Mouse (Mus musculus): Measurements from ENCODE around the gene Lamb3. TPM values are rescaled to one million over a fixed set of nuclear protein-coding genes. Genes with fewer than 3 reads are reported as not detected.
"Not testable (repeated sequence)": the region's sequence is repeated elsewhere in the genome, so short reads cannot be mapped to it uniquely, and the experiment has no call there.

Lamb3 gene
- total RNA-seq, 2 experiments from 2014 or later: 7.9 to 12.6 TPM

DNA sequence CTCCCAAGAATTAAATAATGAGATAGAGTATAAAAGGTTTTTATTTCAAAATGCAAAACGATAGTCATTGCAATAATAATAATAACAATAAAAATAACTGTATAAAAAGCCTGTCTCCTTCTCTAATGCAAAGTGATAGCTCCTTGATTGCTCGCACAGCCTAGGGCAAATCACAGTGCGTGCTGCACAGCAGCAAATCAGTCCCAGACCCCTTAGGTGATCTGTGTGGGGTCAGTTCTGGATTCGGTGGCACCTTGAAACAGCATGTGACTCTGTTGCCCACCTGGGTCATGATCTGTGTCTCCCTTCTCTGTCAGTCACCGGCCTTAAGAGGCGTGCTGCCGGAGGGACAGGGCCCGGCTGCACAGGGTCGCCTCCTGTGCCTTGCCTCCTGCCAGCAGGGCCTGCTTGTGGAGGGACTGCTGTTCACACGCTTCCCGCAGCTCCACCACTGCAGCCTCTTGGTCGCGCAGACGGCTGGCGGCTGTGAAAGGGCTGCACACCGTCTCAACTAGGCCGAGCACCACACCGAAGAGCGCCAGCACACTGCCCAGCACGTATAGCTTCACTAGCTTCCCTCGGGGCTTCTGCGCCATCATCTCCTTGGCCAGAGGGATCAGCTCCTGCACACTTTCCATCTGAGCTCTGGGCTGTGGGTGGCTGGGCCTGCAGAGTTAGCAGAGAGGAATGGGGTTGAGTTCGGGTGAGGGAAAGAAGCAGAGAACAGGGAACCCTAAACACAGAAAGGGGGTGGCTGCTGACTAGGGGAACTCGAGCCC, 64.8 kb downstream of the Lamb3 start:
- peak; percentile 49 for DNase-seq
- intact Hi-C loops (cut with DNase I): loop anchor here (2.0 kb wide), 1 partner anchor 44 kb away; no protein-coding TSS in a partner anchor

DNA sequence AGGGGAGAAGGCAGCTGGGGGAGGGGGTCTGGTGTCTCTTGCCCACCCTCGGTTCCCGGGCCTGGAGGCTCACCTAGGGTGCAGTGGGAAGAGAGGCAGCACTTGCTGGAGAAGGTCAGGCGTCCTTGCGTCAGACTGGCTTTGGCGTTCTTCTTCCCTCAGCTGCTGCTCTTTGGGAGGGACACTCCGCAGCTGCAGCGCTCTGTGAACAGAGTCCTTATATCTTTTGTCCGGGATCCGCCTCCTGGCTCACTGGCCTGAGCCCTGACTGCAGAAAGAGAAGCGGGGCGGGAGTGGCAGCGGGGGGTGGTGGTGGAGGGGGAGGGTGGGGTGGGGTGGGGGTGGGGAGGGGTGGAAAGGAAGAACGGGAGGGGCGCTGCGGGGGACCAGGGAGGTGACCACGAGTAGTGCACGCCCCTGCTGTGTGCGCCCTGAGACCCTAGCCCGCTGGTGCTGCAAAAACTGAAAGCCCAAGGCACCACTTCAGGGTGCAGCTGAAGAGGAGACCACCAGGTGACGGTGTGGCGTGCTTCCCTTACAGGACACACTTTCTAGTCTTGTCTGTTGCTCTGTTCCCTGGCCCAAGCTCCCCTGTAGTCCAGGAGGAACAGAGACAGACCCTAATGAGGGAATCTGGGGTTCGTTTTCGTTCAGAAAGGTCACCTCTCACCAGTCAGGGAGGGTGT, 65.6 kb downstream of the Lamb3 start, which contains the start of gene G0s2:
TSS of gene G0s2 (minus strand) at position 302 of the 686 bp plus-strand sequence.
- intact Hi-C loops (cut with DNase I): loop anchor here (2.0 kb wide), 1 partner anchor 44 kb away; no protein-coding TSS in a partner anchor
- peak; percentile 84 to 88 for DNase-seq

DNA sequence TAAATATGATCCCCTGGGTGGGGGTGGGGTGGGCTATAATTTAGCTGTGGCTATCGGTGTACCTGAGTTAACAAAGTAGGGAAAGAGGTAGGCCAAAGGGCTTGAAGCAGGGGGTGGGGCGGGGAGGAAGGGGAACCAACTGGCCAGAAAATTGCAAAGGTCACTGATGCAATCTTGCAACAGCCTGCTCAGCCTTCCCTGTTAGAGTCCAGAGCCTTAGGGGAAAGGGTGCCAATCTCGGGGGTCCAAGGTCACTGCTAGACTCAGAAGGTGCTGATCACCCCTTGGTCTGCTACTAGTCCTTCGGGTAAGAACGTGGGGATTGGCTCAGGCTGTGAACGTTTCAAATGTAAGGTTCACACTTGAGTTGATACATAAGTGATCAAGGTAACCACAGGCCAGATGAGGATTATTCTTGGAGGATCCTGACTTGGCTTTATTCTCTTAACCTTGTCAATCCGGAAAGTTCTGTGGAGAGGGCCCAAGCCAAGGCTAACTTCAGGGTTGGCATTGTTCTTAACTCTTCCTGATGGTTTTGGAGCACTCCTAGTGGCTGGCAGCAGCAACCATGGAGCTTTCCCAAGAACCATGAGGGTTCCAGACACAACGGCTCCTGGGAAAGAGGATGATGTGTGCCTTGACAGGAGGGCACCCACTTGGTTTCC, 67.0 kb downstream of the Lamb3 start:
- DNase-seq: no peak
- intact Hi-C loops (cut with DNase I): no loop called here

DNA sequence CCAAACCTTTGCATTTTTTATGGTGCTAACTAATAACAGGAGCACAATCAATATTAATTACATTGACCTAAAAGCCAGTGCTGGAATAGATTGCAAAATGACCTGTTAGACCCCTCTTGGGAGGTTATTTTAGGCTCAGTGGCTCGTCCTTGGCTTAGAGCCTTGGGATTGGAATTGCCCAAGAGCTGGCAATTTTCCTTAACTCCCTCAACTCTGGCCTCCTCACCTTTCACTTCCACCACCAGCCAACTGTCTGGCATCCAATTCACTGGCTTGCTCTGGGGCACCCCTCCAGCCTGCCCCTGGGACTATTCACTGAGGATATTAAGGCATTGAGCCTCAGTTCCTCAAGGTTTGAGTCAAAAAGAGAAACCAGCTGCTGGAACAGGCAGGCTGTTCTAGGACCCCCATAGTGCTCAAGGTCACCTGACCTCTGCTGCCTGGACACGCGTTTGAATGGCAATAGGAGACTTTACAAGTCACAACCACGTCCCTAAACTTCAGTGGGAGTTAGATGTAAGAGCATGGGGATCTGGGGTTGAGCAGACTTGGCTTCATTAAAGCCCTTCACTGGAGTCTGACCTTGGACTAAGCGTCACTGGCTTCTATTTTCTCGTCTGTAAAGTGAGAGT, 71.0 kb downstream of the Lamb3 start:
- intact Hi-C loops (cut with DNase I): no loop called here
- DNase-seq: peak in 1 of 2 experiments; percentile 23

DNA sequence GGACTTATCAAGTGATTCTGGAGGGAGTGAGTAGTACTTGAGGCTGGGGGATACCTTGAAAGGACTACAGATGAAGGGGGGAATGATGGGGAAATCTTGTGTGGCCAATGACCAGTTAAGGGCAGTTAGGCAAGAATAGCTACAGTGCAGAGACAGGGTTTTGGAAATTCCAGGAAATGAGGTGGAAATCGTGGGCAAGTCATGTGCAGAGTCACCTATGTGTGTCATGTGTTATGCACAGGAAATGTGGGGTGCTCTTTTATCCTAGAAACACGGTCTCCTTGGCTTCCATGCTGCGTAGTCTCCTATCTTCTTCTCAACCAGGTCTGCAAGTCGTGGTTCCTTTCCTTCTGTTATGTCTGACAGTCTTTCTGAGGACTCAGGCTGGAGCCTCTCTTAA, 72.0 kb downstream of the Lamb3 start:
- no peak for DNase-seq
- intact Hi-C loops (cut with DNase I): no loop called here

DNA sequence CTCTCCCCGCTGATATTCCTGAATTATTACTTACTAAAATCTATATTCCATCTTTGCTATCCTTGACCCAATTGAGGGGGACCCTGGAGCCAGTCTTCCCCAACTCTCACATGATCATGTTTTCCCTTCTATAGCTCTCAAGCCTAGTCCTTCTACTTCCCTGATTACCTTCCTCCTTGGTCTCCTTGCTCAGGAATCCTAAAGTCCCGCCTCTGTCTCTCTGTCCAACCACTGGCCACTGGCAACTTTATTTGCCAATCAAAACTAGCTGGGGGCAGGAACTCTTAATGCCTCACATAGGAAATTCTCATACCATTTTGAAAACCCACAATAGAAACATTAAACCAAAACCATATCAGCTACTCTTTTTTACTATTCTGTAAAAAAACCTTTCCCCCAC, 73.8 kb downstream of the Lamb3 start:
- intact Hi-C loops (cut with DNase I): no loop called here

DNA sequence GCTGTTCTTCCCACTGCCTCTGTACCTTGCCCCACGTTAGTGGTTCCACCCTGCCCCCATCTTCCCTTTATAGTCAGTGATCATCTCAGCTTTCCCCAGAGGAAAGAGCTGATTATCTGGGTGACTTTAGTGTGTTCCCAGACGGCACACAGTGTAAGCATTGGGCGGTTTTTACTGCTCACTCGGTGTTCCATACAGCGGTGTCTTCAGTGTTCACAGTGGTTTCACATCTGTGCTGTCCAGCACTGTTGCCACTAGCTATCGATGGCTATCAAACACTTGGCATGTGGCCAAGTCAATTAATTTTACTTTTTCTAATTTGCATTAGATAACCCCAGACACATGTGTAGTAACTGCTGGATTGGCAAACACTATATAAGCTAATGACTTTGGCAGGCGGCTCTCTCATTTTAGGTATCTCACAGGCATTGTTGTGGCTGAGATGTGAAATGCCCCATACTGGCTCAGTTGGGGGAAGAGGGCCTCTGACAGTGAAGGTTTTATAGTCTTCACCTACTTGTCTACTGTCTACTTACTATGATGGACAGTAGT, 76.8 kb downstream of the Lamb3 start:
- no peak for DNase-seq
- intact Hi-C loops (cut with DNase I): no loop called here

More for the DNA sequence above, 73.8 kb downstream of the Lamb3 start:
- no peak for DNase-seq

DNA sequence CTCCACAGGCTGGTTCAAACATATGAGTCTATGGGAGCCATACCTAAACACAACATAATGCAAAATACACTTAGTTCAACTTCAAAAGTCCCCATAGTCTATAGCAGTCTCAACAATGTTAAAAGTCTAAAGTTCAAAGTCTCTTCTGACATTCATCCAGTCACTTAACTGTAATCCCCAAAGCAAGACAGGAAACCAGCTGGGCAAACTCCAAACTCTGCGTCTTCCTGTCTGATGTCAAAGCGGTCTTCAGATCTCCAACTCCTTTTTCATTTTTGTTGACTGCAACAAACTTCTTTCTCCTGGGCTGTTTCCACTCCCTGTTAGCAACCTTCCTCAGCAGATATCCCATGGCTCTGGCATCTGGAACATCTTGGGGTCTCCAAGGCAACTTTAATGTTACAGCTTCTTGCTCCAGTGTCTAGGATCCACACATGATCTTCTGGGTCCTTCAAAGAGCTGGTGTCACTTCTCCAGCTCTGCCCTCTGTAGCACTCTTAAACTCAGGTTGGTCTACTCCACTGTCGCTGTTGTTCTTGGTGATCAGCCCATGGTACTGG, 78.3 kb downstream of the Lamb3 start:
- DNase-seq; intact Hi-C loops (cut with DNase I): not testable (repeated sequence)

DNA sequence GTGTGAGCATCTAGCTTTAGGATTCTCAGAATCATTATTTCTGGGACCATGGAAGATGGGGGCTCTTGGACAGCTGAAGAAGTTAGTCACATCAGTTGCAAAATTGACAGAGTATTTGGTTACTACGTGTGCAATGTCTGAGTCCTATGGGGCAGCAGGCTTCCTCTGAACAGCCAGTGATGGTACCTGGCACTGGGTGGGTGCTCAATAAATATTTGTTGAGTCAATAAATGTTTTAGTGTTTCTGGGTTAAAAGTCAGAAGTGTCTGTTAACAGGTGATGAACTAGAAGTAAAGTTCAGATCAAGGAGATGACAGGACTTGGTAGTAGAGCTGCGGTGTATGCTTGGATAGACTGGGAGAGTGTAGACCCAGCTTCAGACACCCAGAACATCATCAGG, 80.1 kb downstream of the Lamb3 start:
- intact Hi-C loops (cut with DNase I): no loop called here
- DNase-seq: no peak

DNA sequence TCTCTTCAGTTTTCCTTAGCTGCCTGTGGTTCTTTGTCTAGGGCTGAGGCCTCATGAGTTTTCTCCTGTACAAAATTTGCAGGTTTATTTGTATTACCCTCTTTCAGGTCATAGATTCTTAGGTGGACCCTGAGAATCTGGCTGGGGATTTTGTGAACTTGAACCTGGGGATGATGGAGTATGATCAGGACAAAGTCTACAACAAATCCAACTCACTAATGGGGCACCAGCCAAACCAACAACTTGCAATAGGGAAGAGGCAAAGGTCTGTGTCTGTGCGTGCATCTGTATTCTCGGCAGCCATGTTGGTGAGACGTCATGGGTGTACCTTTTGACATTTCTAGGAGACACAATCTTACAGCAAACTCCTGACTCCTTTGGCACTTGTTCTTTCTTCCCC, 81.6 kb downstream of the Lamb3 start:
- intact Hi-C loops (cut with DNase I): no loop called here
- no peak for DNase-seq

DNA sequence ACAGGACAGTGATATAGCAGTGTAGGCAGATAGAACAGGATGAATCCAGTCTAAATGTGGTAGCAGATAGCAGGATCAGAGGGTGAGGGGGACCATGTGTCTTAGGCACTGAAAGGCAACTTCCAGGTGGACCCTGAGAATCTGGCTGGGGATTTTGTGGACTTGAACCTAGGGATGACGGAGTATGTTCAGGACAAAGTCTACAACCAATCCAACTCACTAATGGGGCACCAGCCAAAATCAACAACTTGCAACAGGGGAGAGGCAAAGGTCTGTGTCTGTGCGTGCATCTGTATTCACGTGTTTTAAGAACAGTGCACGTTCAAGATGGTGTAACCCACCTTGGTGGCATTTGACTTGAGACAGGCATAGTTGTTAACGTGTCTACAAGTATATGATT, 82.4 kb downstream of the Lamb3 start:
- intact Hi-C loops (cut with DNase I): no loop called here
- DNase-seq: no peak

DNA sequence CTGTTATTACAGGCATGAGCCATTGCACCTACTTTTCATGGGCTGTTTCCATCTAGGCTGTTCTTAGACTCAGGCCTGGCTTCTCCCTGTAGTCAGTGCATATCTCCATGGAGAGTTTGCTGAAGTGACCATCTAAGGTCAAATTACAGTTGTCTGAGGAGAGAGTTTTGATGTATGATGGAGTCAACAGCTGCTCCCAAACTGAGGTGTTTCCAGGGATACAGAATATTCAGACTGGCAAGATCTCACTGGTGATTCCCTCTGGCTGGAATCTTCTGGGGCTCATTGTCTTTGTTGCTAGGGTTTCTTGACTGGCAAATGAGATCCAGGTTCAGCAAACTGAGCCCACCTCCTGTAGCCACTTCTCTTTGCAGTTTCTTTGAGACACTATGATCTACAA, 83.2 kb downstream of the Lamb3 start:
- intact Hi-C loops (cut with DNase I): no loop called here
- DNase-seq: no peak

DNA sequence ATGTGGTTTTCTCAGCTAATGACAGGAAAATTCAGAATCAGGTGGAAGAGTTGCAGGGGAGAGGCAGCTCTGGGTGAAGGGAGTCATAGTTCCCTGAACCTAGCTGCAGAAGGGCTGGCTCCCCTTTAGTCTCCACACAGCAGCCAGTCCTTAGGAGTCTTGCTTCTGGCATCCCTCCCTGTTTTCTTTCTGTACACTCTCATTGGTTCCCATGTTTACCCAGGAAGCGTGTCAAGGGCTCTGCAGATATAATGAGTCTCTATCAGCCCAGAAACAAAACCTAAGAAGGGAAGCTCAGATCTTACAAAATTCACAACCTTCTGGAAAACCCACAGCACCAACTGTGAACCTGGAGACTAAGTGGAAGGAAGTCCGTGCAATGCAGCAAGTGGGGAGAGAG, 85.5 kb downstream of the Lamb3 start:
- DNase-seq: no peak
- intact Hi-C loops (cut with DNase I): no loop called here

DNA sequence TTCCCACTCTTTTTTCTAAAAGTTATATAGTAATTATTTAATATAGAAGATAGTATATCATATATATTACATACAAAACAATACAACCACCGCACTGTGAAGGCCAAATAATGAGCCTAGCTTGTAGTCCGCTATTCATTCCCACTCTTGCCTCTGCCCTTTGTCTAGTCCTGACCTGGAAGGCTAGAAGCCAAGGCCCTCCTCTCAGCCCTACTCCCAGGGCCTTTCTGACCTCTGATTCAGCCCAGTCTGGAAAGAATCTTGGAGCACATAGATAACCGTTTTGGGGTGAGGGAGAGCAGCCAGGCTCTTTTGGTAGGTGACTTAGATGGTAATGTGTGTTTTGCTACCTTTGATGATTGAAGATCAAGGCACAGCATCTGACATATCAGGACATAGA, 86.4 kb downstream of the Lamb3 start:
- intact Hi-C loops (cut with DNase I): no loop called here
- DNase-seq: no peak

DNA sequence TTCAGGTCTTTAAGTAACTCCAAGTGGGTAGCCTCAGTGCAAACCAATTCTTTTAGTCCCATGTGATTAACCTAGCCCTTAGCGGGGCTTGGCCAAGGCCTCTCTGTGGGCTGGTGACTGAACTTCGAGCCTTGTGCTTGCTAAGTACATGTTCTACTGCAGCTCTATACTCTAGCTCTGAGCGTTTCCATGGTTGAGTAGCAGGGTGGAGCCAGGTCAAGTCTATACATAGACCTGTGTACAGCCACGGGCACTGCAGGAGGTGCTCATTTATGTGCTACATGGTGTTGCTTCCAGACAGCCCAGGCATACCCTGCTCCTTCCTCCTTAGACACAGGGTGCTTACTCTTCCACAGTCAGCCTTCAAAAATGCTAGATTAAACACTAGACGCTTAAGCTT, 88.4 kb downstream of the Lamb3 start:
- no peak for DNase-seq
- intact Hi-C loops (cut with DNase I): no loop called here

DNA sequence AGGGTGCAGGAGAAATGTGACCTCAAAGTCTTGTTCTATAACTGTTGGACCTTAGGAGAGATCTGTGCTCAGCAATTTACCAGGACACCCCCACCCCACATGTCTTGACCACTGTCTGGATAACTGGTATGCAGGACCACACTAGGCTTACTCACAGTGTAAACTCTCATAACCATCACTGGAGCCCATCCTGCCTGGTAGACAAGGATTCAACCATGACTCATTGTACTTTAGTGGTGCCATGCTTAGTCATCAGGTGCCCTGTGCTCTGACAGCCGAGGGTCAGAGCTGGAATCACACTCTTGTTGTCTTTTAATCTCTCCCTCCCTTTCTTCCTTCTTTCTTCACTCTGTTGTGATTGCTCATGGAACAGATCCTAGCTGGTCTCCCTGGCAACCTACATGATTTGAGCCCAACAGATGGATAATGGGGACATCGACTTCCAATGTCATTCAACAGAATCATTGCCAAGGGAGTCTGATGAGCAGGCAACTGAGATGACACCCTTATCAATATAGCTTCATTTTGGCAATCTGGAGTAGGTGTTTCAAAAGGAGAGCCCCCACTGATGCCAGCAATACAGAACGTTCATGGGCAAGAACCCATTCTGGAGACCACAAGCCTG, 90.8 kb downstream of the Lamb3 start:
- no peak for DNase-seq
- intact Hi-C loops (cut with DNase I): no loop called here

DNA sequence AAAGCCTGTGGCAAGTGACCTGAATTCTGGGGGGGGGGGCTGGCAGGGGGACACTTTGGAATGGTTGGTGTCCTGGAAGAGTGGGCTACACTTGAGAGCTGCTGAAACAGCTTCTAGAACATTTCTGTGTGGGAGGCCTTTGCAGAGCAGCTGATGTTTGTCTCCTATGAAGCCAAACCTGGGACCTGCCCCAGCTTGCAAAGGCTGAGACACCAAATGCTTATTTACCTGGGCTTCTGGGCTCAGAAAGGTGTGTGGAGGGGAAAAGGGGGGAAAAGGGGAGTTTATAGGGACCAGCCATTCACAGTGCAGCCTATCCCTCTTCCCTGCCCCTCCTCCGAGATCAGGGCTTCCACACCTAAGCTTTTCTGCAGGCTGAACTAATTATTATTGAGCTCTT, 92.5 kb downstream of the Lamb3 start:
- no peak for DNase-seq
- intact Hi-C loops (cut with DNase I): no loop called here

DNA sequence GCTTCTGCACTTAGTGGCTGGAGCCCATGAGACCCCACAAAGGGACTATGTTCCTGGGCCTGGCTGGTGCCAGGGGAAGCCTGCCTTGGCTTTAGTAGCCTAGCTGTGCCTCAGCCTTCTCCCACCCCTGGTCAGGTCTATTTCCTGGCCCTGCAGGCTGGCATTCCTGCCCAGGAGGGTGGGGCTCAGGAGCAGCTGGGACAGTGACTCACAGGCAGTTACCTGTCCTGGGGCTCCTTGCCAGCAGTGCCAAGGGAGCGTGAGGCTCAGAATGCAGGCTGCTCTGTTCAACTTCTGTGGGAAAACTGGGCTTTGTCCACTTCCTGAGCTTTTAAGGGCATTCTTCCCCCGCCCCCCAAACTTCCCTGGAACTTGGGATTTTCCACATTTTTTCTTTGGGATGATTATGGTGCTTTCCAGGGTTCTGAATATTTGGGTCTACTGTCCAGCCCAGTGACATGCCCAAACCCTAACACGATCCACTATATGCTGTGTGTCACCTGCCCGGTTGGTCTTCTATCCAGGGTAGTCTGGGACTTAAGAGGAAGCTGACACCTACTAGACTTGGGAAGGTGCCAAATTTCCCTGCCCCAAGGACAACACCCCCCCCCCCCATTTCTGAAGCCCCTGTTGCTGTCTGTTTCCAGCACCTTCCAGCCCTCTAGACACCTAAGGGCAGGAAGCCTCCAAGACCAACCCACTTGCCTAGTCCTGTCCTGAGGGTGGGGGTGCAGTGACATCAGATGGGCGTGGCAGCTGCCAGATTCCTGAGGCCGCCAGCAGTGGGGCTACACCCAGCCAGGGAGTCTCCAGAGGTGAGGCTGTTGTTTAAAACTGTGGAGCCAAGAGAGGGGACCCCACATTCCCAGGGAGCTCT, 94.0 kb downstream of the Lamb3 start:
- intact Hi-C loops (cut with DNase I): no loop called here
- DNase-seq: no peak

DNA sequence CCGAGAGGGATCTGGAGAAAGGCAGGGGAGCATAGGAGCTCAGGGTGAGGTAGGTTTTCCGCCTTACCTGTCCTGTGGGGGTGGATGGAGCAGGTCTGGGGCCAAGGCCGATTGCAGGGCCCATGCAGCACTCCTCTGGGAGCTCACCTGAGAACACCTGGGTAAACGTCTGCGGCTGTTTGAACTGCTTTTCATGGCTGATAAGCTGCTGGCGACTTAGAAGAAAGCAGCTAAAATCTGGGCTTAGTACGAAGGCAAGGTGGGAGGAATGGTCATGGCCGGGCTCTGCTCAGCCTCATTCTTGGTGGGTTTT, 94.5 kb downstream of the Lamb3 start:
- intact Hi-C loops (cut with DNase I): no loop called here
- DNase-seq: no peak

Measured in heart, postnatal 14 days (tissue).